Mouse (Mus musculus): ENCODE results near the gene Alg9.

- TF ChIP-seq POLR2A (IDR thresholded peaks at IDR 0.05; ENCODE audit: low read depth, low read length): no peak
- TF ChIP-seq CTCF (IDR thresholded peaks at IDR 0.05; ENCODE audit: extremely low read depth, insufficient read length, insufficient replicate concordance, low read depth, low read length): no peak
Observed at GRCm38 (mm10) chr9:50873210-50873609, 98.4 kb downstream of the Alg9 start.
